Mouse (Mus musculus) left cerebral cortex, adult 2 months (tissue): ENCODE results near the gene Baz1b. TPM values are rescaled to one million over a fixed set of nuclear protein-coding genes. Genes with fewer than 3 reads are reported as not detected.

Source experiments
- DNase-seq, 2 experiments: peaks; one replicate each; pipeline ENCODE4 v3.0.0; 2021 to 2022; ENCODE audit warnings: low spot score in 2 of 2, mixed read lengths in 1 of 2; ENCODE audit errors: extremely low spot score in 1 of 2
- H3K27ac ChIP-seq: fragments of 200-600 bp; 2 replicates; pipeline ENCODE4 v1.8.1; 2022
- H3K4me3 ChIP-seq: fragments of 200-600 bp; 2 replicates; pipeline ENCODE4 v1.8.1; 2022
- CTCF ChIP-seq: fragments of 200-600 bp; IDR thresholded peaks from 2 replicates; pipeline ENCODE4 v1.8.1; 2022; ENCODE audit warnings: antibody characterized with exemption, mild to moderate bottlenecking, moderate library complexity
- intact Hi-C: fragments of 180-260 bp; cut with DNase I; formaldehyde crosslinking; loops from one replicate; pipeline ENCODE4 v1.15.1; 2025
- total RNA-seq, 2 experiments: library from RNA; stranded (reverse); gene quantifications; 2 replicates each; pipeline ENCODE4 v1.2.3; 2021

The Baz1b gene
- total RNA-seq, 2 experiments from 2014 or later: 76.2 to 79.7 TPM

DNA sequence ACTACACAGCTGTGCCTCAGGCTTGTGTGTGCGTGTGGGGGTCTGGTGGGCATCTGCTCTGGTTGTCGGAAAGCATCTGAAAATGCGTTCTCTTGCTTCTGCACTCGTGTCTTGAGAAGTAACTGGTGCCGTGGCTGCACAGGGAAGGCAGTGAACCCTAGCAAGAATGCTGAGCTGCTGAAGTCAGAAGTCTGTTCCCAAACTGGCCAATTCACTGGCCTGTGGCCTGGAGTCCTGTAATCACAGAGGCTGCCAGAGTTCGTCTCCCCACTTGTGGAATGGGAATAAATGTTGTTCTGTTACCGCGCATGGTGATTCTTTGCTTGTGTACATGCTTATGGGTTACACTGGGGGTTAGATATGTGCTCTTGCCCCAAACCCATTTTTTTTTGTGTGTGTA lies 24.7 kb upstream of the Baz1b start:
- intact Hi-C loops: no loop called here
- Histone ChIP-seq H3K4me3 (no peak overlapping the region), H3K27ac (no peak overlapping the region)
- TF ChIP-seq CTCF: no peak
- DNase-seq: no peak

DNA sequence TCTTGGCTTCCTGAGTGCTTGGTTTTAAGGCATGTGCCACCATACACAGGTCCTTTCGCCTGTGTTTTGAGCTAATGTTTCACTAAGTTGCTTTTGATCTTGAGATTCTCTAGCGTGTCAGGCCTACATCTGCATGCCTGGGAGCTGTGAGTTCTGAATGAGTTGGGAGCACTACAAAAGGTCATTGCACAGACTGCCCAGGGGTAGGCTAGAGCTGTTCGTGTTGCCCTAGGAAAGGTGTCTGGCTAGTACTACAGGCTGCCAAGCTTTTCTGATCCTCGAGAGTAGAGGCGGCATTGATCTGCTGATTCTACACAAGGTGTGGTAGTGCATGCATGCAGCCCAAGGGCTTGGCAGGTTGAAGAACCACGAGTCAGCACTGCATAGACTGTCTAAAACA lies 24.2 kb upstream of the Baz1b start:
- intact Hi-C loops: no loop called here
- no peak for TF ChIP-seq CTCF
- H3K27ac ChIP-seq: no peak overlapping the region
- DNase-seq: no peak
- H3K4me3 ChIP-seq: no peak overlapping the region

DNA sequence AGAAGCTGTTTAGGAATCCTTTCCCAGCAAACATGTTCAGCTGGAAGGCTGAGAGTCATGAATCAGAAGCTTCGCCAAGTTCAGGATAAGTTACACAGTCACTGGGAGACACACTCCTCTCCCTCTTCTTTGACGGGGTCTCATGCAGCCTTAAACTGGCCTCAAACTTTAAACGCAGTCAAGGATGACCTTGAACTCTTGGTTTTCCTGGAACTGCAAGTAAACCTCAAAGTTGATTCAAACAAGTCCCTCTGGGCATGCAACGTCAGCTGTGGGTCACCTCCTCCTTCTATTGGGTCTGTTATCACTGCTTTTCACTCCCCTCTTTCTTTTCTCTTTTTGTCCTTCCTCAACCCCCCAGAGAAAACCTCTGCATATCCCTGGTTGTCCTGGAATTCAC lies 20.2 kb upstream of the Baz1b start:
- intact Hi-C loops: no loop called here
- Histone ChIP-seq H3K27ac (no peak overlapping the region), H3K4me3 (no peak overlapping the region)
- DNase-seq: no peak
- TF ChIP-seq CTCF: no peak

DNA sequence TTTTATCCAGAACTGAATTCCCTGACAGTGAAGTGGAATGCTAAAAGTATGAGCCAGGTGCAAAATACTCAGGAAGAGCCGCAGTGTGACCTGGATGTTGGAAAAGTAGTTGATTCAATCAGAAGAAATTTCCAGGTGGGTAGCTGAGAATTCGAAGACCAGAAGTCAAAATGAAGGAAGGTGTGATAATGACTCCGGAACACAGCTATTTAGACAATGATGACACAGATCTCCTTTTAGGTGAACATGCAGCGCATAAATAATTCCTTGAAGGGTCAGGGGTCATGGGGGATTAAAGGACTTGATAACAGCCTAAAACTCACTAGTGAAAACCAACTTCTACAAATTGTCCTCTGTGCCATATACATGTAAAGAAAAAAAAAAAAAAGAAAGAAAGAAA lies 19.6 kb upstream of the Baz1b start:
- Histone ChIP-seq H3K4me3 (no peak overlapping the region), H3K27ac (peak overlapping the region; percentile 99)
- intact Hi-C loops: no loop called here

DNA sequence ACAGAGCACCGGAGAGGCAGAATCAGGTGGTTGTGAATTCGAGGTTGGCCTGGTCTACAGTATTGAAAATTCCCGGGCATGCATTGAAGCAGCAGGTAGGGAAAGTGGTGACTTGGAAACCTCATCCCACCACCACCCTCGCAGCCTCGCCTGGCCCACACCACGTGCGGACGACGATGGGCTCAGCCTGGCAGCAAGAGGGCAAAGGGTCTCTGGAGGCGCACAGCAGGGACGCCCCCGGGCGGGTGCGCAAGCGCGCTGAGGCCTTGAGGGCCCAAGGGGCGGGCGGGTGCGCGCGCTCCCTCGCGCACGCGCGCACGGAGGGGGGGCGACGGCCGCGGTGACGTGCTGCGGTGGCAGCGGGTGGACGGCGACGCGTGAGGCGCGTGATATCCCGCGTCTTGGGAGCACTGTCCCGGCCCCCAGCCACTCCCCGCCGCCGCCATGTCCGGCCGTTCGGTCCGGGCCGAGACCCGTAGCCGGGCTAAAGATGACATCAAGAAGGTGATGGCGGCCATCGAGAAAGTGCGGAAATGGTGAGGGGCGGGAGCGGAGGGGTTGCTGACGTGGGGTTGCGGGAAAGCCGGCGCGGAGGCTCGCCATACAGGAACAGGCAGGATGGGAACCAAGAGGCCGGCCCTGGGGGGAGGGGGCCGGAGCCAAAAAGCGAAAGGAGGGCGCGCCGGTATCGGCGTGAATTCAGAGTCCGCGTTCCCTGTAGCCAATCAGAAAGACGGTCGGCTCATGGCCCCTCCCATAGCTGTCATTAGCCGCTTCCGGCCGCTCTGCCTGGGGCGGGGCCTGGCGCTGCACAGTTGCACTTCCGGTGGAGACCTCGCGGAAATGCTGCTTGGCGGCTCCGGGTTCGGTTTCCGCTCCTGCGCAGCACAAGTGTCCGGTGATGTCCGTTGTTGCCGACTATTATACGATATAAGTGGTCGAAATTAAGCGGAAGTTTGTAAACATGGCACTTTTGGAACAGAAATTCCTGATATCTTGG lies 18.7 kb upstream of the Baz1b start, which contains the start of gene Bcl7b:
Bcl7b (plus strand) TSS at position 221 of the 1,000 bp plus-strand sequence.
- TF ChIP-seq CTCF: peak; percentile 20
- peak; percentile 96 for DNase-seq
- Histone ChIP-seq H3K27ac (peak within 1 kb of the TSS; percentile 99), H3K4me3 (peak within 1 kb of the TSS; percentile 94)
- intact Hi-C loops: loop anchor here (1.0 kb wide), 2 partner anchors 19 kb away; partner anchors contain the start of genes Baz1b and Tbl2

More for the DNA sequence above, 19.6 kb upstream of the Baz1b start:
- no peak for TF ChIP-seq CTCF
- no peak for DNase-seq

DNA sequence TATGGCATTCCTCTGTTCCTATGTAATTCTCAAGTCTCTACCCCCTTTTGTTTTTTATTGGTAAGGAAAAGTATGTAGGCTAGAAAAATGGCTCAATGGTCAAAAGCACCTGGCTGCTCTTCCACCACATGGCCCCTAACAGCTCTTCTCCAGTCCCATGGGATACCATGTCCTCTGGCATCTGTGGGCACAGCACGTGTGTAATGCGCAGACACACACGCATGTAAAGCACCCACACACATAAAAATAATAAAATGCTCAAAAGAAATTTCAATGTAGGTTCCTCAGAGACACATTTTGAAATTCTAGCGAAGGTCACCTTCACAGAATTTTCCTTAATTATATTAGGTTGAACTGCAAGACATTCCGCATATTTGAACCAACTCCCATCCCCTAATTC lies 17.6 kb upstream of the Baz1b start:
- H3K4me3 ChIP-seq: peak overlapping the region; percentile 94
- DNase-seq: no peak
- intact Hi-C loops: no loop called here
- TF ChIP-seq CTCF: no peak
- 0 out of 2 replicates have a peak overlapping the region, but pooled peaks have one; percentile 5 for H3K27ac ChIP-seq

DNA sequence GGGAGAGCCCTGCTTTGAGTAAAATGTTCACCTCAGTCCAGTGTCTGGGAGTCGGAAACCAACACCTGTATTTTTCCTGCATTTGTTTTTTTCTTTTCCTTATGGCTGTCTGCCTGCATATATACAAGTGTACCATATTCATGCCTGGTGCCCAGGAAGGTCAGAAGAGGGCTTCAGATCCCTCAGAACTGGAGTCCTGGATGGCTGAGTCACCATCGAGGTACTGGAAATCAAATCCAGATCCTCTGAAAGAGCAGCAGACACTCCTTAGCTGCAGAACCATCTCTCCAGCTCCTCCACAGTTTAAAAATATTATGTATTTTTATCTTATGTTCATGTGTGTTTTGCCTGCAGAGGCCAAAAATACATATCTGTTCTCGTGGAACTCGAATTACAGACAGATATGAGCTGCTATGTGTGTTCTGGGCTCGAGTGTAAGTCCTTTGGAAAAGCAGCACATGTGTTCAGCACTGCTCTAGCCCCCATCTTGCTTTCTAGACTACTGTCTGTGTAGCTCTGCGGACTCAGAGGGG lies 15.3 kb upstream of the Baz1b start:
- H3K4me3 ChIP-seq: no peak overlapping the region
- DNase-seq: no peak
- TF ChIP-seq CTCF: no peak
- peak overlapping the region; percentile 73 for H3K27ac ChIP-seq
- intact Hi-C loops: no loop called here

DNA sequence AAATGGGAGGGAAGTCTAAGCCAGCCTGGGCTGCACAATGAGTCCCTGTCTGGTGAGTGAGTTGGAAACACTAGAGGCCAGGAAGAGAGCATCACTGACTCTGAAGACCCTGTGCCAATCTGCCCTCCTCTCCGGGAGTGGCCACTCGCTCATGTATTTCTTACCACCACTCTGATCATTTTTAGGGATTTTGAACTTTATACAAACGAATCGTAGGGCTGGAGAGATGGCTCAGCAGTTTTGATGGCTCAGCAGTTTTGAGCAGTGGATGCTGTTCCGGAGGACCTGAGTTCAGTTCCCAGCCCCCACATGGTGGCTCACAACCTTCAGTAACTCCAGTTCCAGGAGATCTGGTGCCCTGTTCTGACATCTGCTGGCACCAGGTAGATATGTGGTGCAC lies 14.1 kb upstream of the Baz1b start:
- DNase-seq: no peak
- no peak for TF ChIP-seq CTCF
- intact Hi-C loops: no loop called here
- H3K27ac ChIP-seq: no peak overlapping the region
- no peak overlapping the region for H3K4me3 ChIP-seq

DNA sequence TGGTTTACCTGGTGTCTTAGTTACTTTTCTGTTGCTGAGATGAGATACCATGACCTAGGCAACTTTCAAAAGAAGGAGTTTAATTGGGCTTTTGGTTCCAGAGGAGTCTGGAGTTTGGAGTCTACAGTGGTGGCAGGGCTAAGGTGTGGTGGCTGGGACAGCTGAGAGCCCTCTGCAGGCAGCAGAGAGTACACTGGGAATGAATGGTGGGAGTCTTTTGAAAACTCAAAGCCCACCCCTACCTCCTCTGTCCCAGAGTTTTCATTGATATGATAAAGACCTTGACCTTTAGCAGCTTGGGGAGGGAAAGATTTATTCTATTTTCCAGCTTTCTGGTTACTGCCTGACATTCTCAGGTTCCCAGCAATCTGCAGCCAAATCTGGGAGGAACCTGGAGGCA lies 12.0 kb upstream of the Baz1b start:
- Histone ChIP-seq H3K4me3 (no peak overlapping the region), H3K27ac (no peak overlapping the region)
- TF ChIP-seq CTCF: no peak; the same call in none of the 2 replicates
- intact Hi-C loops: no loop called here
- DNase-seq: no peak

DNA sequence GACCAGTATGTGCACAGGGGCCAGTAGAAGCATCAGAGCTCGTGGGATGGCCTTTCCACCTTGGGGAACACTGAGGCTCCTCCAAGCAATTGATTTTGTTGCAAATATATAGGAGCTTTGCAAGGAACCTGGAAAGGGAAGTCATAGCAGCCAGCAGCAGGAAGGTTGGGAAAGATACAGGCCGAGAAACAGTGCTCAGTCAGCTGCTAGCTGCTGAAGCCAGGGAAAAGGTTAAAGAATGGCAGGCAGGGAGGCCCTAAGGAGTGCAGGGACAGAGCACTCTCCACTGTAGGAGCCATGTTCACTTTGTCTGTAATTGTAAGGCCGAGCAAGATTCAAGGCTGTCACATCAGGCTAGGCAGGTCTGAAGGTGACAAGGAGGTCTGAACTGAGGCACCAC lies 8.5 kb upstream of the Baz1b start:
- no peak for DNase-seq
- intact Hi-C loops: no loop called here
- Histone ChIP-seq H3K27ac (peak overlapping the region; percentile 89), H3K4me3 (no peak overlapping the region)
- no peak for TF ChIP-seq CTCF

DNA sequence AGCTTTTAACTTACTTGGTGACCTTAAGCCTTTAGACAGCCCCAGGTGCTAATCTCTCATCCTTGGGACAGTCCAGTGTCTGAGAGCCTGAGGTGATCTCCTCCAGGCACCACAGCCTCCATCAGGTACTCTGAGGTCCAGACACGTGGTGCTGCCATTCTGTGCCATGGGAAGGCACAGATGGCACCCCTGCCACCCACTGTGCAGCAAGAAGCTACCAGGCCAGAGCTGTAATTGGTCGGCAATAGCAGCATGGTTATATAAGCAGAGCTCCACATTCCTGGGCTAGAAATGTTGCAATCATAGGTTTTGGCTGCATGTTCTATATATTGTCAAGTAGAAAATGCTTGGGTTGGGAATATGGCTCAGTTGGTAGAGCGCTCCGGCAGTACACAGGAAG lies 8.1 kb upstream of the Baz1b start:
- Histone ChIP-seq H3K27ac (peak overlapping the region; percentile 89), H3K4me3 (no peak overlapping the region)
- no peak for TF ChIP-seq CTCF
- DNase-seq: peak in 1 of 2 experiments; percentile 50
- intact Hi-C loops: no loop called here

DNA sequence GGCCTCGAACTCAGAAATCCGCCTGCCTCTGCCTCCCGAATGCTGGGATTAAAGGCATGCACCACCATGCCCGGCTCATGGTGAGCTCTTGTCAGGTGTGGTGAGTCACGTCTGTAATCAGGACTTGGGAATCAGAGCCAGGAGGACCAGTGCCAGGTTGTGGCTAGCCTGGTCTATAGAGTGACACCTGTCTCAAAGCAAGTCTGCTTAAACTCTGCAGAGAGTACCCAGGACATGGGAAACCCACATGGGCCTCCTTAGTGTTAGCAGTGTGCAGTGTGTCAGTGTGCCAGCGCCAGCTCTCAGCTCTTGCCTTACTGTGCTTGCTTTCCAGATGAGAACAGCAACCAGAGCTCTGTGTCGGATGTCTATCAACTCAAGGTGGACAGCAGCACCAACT lies 7.4 kb upstream of the Baz1b start:
- intact Hi-C loops: loop anchor here (10.0 kb wide), 1 partner anchor 755 kb away; the partner anchor contains the start of gene Ywhag
- no peak for TF ChIP-seq CTCF
- no peak for DNase-seq
- peak overlapping the region; percentile 89 for H3K27ac ChIP-seq
- no peak overlapping the region for H3K4me3 ChIP-seq
